Mouse (Mus musculus) thymus, postnatal 4 days (tissue): ENCODE measurements at regions not wholly inside any gene's neighbourhood (a gene's known extent, or its start where the extent isn't known, plus 50 kb on each side); places are given as distances from the start of the nearest gene placed in this dataset.

Source experiments
- DNase-seq: peaks from one replicate; pipeline ENCODE4 v3.0.0; 2021

DNA sequence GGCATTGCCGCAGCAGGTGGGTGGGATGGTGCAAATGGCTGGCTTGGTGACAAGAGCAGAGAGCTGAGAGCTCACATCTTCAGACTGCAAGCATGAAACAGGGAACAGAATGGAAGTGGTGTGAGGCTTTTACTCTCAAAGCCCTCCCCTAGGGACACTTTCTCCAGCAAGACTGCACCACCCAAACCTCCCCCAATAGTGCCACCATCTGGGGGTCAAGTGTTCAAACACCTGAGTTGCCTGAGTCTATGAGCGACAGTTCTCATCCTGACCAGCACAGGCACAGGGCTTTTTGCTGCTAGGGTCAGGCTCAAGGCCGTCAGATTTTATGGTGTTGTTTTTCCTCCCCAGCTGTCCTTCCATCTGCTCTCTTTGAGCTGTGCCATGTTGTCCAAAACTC lies 337.9 kb upstream of the Eif4g2 start:
- no peak for DNase-seq

DNA sequence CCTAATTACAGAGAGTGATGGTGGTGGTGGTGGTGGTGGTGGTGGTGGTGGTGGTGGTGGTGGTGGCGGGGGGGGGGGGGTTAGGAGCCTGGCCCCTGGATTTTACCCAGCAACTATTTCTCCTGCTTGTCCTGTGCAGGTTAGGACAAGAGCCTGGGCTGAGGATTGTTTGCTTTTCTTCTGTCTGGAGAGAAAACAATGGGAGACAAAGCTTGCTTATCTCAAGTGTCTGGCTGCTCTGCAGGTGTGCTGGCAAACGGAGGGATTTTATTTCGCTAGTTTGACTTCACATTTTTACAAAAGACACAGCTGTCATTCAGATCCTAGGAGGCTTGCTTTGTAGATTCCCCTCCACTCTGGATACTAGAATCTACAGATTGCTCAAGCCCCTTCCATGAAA lies 334.9 kb upstream of the Eif4g2 start:
- DNase-seq: no peak

DNA sequence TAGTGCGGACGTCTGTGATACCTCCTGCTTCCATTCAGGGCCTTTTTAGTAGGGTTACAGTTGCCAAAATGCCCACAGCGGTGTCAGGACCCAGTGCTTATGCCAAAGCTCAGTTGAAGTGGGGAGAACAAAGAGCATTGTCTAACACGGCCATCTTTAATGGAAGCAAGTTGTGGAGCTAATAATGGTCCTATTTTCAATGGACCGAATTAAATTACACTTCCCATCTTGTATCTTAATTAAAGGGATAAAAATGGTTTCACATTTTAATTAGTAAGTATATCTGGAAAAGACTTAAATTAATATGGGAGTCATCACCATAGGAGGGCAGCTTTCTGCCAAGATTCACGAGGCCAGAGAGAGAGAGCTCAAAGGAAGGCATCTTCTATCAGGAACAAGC lies 333.2 kb upstream of the Eif4g2 start:
- DNase-seq: no peak

DNA sequence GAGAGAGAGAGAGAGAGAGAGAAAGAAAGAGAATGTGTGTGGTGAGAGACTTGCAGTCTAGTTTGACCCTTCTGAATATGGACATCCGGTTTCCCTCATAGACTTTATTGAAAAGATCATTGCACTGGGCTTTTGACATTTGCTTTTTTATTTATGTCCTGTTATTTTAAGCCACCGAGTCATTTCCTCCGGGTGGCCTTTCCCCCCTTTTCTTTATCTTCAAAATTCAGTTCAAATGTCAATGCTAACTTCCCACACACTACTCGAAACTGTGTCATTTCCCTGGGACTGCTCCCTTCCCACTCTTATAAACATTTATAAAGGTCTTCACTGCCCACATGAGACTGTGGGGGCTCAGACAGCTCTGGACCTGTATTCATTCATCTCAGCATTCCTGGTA lies 330.9 kb upstream of the Eif4g2 start:
- no peak for DNase-seq

DNA sequence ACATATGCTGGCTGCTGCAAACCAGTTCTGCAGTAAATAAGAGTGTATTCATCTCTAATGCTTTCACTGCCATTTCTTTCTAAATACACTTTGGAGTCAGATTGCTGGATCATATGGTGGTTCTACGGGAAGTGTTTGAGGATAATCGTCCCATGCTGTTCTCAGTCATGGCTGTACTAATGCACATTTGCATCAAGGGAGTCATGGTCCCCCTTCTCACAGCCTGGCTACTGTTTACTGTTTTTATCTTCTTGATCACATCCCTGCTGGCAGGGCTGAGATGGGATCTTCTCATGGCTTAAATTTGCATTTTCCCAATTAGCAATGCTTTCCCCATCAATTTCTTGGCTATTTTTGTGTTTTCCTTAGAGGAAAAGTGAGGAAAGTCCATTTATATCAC lies 330.1 kb upstream of the Eif4g2 start:
- DNase-seq: no peak

DNA sequence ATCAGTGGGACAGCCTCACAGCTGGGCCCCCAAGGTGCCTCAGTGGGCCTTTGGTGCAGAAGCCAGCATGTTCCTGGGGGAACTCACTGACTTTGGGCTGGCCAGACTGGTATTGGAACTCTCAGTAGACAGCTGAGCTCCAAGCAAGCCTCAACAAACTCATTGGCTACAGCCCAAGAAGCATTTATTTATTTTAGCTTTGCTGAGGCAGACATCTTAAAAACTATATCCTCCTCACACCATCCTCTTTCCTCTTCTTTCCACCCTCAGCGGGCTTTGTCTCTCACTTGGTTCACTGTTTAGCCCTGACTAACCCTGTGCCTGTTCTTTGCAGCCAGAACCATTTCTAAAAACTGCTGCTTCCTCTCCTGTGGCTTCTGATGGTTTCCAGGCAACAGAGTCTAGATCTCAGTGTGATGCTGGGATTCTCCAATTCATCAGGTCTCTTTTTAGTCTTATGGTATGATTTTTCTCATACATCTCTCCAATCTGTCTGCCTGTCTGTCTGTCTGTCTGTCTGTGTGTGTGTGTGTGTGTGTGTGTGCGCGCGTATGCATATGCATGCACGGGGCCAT lies 328.6 kb upstream of the Eif4g2 start:
- DNase-seq: no peak

DNA sequence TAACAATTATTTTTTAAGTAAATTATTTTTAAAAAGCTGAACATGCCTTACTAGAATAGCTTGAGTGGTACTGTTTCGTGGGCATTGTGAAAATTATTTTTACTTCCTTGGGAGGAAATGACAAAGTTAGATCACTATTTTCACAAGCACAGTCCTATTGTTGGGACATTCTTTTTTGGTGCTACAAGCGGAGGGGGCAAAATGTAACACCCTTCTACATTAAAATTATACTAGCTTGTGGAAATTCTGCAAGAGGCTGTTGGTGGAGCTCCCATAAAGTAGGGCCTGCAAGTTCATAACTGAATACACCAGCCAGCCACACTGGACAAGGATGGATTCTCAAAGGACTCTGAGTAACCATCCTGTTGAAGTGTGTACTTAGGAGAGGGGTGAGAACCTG lies 313.1 kb upstream of the Eif4g2 start:
- DNase-seq: no peak

DNA sequence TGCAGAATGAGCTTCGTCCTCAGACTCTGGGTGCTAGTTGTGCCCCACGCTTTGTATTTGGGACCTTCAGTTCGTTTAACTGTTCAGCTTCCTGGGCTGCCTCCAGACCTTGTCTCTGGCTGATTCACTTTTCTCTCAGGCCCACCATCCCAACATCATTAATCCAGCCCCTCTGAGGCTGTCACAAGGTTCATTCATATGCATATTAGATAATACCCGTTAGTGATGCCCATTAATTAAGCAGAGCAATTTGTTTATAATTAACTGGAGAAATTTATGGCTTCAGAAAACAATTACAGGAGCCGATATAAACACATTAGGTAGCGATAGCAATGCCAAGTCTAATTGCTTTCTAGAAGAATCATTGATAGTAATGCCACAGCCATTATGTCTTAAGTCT lies 312.3 kb upstream of the Eif4g2 start:
- no peak for DNase-seq

DNA sequence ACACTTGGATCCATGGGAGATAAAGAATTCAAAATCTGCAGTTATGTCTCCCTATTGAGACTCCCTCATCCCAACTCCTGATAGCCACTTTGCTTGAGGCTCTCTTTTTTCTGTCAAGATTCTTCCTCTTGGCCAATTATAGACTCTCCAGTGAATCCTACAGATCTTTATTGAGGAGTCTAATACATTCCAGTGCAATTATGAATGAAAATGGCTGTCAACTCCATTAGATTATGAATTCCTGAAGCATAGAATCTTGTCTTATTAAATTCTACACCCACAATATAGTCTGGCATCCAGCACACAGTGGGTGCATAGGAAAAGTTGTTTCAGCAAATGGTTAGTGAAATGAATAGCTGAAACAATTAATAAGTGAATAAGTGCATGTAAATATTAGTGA lies 311.0 kb upstream of the Eif4g2 start:
- DNase-seq: no peak

DNA sequence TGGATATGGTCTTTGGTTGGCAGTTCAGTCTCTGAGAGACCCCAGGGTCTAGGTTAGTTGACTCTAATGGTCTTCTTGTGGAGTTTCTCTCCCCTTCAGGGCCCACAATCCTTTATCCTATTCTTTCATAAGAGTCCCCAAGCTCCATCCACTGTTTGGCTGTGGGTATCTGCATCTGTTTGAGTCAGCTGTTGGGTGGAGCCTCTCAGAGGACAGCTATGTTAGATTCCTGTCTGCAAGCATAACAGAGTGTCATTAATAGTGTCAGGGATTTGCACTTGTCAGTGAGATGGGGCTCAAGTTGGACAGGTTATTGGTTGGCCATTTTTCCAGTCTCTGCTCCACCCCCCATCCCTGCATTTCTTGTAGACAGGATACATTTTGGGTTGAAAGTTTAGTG lies 306.9 kb upstream of the Eif4g2 start:
- DNase-seq: no peak

DNA sequence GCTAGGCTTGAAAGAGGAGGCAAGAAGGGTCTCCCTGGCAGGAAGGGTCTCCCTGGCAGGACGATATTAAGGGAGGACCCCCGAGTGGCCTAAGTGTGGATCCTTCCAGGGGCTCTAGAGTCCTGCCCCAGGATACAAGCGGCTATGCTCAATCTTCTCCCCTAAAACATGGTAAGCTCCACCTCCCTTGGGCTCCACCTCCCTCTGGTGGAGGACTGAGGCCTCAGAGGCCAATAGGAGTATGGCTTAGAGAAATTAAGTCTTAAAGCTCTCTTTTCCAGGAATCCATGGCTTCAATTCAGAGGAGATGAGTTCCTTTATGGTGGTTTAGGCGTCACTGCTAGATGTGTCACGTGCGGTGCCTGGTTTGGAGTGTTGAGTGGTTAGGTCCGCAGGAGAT lies 291.7 kb upstream of the Eif4g2 start:
- no peak for DNase-seq

DNA sequence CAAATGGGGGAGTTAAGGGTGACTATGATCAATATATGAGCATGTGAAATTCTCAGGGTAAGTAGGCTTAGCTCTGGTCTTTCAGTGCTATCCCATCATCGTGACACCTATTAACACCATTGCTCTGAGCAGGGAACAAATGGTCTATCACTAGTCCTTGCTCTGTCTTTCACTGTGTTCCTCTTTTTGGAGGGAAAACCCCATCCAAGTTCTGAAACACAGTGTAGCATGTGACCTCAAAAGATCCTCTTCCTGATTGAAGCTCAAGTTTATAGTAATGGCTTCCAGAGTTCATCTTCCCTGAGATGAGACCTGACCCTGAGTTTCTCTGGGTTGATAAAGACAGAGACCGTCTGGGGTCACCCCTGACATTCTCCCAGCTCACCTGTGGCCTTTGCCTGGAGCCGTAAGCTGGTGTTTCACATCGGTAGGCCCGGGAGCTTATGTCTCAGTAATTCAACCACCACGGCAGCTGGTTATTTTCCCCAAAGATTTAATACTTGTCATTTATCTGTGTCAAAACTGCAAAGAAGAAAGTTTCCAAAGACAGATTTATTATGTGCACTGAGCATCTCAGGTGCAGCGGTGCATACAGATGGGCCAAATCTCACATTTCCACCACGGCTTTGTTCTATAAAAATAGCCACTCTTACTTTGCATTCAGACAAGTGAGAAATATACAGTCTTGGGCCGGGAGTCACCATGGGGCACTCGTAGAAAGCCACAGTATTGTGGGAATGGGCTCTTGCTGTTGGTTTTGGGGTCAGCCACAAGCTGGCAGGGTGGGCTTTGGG lies 290.7 kb upstream of the Eif4g2 start:
- no peak for DNase-seq

DNA sequence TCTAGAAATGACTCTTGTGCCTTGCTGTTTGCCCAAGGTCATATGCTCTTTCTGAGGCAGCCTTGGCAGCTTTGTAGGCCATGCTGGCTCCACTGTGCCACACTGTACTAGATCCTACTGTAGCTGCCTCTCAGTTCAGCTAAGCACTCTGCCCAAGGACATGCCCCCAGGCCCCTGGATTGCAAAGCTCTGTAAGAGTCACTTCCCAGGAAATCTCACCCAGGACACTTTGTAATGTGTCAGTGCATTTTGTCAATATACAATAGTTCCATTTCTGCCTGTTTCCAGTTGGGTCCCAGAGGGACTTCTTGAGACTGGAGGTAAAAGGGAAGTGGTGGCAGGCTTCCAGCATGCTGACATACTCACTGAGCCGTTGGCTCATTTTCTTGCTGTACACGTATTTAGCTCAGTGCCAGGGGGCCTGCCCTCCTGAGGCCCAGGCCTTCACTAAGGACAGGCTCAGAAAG lies 287.6 kb upstream of the Eif4g2 start:
- no peak for DNase-seq

DNA sequence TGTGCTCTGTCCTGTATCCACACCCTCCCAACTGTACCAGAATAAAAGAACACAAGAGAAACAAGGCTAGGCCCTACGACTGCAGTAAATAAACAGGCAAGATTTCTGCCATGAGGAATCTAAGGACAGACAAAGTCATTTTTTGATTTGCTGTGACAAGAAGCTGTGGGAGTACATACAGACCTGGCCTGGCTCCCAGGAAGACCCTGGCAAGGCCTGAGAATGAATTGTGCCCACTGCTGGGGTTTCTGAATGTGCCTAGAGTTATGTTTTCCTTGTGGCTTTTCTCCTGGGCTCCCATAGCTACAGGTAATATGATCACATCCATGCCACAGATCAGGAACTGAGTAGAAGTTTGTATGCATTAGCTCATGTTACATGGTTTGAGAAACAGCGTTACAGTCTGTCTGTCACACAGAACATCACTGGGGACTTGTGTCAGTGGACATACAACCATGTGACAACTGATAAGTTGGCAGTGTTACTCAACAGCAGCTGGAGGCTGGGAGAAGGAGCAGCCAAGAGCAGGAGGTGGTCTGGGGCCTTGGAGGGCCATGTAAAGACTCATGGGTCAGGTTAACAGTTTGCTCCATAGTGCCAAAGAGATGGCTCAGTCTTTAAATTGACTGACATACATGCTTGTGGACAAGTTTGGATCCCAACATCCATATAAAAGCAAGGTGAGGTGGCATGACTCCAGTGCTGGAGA lies 285.6 kb upstream of the Eif4g2 start:
- DNase-seq: no peak

DNA sequence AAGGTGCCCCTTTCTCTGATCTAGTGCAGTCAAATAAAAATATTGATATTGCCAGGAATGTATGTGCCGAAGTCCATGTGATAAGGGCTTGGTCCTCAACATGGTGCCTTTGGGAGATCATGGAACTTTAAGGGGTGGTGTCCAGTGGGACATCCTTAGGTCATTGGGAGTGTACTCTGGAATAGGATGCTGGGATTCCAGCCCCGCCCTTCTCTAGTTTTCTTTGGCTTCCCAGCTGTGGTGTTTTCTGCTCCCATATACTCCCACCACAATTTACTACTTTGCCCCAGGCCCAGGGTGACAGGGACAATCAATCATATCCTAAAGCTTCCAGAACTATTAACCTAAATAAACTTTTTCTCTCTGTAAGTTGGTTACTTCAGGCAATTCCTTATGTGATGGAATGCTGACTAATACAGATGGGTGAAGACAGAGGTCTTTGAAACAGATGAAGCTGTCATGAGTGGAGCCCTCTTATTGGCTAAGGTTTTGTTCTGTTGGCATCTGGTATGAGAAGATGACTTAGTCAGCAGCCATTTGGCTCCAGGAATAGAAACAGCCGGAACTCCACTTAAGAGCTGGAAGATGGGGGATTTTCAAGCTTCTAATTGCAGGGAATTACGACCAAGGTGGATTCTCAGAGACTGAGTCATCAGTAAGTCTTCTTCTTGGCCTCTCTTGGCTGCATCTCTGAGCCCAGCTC lies 284.3 kb upstream of the Eif4g2 start:
- no peak for DNase-seq

DNA sequence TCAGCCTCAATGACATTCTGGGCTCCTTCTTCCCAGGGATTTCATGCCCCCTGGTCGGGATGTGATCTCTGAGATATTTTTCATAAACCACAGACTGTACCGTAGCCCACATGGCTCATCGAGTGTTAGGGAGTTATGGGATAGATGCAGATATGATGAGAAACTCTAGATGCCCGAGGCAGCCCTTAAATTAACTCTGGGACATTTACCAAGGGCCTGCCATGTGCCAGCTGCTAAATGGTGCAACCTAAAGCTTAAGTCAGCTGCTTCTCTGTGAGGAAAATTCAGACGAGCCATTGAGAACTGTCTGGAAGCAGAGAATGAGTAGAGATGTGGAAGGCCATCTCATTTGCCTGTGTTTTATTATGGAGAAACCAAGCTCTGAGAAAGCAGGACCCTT lies 282.6 kb upstream of the Eif4g2 start:
- no peak for DNase-seq

DNA sequence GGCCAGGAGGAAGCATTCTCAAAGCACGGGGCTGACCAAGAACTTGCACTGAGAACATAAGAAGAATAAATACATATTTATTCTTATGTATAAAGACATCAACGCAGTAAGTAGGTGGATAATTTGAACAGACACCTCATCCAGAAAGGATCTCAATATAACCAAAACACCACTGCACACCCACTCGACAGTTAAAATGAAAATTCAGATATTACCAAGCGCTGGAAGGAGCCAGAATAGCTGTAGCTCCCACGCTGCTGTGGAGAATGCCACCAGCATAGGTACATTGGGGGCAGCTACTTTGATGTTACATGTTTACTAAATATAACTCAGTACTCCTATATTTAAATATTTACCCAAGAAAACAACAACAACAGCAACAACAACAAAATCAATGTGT lies 280.4 kb upstream of the Eif4g2 start:
- DNase-seq: no peak

DNA sequence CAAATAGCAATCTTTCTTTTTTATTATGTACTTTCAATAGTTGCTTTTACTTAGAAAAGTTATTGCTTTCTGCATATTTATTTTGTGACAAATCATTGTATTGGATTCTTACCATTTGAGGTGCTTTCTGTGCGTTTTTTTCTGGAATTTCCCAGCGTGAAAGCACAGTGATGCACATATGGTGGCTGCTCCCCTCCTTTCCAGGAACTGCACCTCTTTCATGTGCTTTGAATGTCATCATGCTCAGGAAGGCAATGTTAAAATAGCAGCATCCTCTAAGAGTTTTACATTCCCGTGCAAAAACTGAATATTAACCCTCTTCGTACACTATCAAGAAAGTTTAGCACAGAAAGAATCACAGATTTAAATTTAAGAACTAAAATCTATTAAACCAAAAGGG lies 279.8 kb upstream of the Eif4g2 start:
- DNase-seq: no peak

DNA sequence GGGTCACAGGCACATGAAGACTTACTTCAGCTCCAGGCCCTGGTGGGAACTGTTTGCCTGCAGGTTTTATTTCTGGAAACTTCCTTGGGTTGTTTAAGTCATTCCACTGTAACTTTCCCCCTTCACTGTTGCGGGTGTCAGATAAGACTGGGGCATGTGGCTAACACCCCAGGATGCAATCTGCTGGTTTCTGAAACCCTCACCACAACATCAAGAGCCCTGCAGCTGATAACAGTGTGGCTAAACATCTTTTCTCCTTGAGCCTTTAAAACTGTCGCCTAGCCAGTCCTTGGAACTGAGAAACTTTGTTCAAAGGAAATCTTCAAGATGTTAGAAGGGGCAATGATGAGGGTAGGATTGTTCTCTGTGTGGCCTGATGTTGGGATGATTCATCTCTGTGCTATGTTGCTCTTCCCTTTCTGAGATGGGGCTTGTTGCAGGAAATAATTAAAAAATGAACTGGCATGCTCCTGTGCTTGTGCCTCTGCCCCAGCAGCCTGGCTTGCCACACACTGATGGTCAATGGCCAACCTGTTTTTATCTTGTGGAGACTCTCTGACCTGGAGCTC lies 272.3 kb upstream of the Eif4g2 start:
- no peak for DNase-seq

DNA sequence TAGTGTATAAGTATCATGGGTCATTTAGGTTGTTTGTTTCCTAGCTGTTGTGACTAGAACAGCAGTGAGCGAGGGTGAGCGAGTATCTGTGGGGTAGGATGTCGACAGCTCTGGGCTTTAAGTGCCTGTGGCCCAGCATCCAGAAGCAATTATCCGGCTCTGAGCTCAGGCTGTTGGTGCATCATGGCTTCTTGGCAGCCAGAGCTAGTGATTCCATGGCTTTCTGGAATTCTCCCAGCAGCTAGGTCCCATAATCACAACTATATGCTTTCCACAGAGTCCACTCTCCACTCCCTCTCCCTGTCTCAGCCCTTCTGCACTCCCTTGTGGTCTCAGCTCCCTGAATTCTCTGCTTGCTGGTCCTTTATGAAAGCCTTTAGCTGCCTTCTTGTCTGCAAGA lies 271.2 kb upstream of the Eif4g2 start:
- no peak for DNase-seq

DNA sequence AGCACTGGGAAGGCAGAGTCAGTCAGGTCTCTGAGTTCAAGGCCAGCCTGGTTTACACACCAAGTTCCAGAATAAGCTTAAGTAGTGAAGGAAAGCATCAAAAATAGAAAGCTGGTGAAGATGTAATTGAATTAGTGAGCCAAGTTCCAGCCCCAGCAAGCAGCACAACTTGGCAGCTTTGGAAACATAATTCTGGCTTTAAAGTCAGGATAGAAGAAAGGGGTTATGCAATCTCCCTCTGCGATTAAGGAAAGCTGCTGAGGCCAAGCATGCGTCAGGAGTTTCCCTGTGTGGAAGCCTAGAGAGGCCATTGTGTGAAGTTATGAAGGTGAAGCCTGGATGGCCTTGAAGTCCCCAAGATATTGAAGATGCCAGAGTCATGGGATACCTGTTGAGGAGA lies 269.3 kb upstream of the Eif4g2 start:
- no peak for DNase-seq

DNA sequence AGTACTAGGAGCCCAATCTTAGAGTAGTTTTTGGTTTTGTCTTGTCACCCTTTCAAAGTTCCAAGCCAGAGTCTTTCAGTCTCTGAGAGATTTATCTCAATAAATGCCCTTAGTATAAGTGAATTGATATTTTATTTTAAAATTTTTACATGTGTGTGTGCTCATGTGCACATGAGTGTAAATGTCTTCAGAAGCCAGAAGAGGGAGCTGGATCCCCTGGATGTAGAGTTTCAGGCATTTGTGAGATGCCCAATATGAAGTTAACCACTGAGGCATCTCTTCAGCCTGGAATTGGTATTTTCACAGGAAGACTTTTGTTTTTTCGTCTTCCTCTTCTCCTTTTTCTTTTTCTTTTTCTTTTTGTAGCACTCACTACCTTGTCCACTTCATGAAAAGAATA lies 262.3 kb upstream of the Eif4g2 start:
- DNase-seq: no peak

DNA sequence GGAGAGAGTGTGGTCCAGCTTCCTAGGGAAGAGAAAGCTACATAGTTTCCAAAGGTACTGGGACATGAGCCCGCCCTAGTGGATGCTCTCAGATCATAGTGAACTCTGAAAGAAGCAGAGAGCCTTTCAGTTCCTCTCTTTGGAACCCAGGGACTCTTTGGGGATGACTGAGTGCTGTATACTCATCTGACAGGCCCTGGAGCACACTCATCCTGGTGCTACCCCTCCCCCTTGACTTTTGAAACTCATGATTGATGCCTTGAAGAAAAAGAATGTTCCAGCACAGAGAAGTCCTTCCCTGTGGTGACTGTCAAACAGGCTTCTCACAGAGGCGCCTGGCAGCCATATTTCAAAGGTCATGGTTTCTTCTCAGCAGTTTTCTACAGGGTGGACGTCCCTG lies 254.2 kb upstream of the Eif4g2 start:
- no peak for DNase-seq
